Mouse (Mus musculus) G1E (cell line): Measurements from ENCODE around the gene Mettl6.

Source experiments
- CTCF ChIP-seq: IDR thresholded peaks from 2 replicates; pipeline ENCODE4 v1.5.1; 2012; ENCODE audit warnings: low read depth, low read length, inconsistent platforms, mixed read lengths
- GATA1 ChIP-seq: IDR thresholded peaks from 2 replicates; pipeline ENCODE4 v1.6.1; 2012; ENCODE audit warnings: borderline replicate concordance, low read length, inconsistent platforms, mixed read lengths
- POLR2AphosphoS5 ChIP-seq: IDR thresholded peaks from 2 replicates; pipeline ENCODE4 v1.6.1; 2012; ENCODE audit warnings: low read depth, low read length, inconsistent platforms; ENCODE audit not compliant: insufficient replicate concordance

DNA sequence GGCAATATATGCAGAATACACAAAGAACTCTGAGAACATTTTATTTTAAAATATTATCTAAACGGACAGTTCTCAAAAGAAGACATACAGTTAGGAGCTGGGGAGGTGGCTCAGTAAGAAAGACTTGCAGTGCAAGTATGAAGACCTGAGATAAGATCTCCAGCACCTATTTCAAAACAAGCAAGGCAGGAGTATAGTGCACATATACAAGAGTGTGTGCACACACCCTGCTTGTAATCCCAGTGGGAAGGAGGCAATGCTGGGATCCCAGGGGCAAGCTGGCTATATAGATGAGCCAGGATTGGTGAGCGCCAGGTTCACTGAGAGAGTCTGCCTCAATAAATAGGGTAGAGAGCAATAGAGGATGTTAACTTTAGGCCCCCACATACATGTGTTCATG is 21.1 kb upstream of the Mettl6 start:
- TF ChIP-seq CTCF (no peak), GATA1 (no peak), POLR2AphosphoS5 (no peak)
